Mouse (Mus musculus): ENCODE measurements around the gene Ddx6.
"Not testable (repeated sequence)": the region's sequence is repeated elsewhere in the genome, so short reads cannot be mapped to it uniquely, and the experiment has no call there.

The Ddx6 gene

DNA sequence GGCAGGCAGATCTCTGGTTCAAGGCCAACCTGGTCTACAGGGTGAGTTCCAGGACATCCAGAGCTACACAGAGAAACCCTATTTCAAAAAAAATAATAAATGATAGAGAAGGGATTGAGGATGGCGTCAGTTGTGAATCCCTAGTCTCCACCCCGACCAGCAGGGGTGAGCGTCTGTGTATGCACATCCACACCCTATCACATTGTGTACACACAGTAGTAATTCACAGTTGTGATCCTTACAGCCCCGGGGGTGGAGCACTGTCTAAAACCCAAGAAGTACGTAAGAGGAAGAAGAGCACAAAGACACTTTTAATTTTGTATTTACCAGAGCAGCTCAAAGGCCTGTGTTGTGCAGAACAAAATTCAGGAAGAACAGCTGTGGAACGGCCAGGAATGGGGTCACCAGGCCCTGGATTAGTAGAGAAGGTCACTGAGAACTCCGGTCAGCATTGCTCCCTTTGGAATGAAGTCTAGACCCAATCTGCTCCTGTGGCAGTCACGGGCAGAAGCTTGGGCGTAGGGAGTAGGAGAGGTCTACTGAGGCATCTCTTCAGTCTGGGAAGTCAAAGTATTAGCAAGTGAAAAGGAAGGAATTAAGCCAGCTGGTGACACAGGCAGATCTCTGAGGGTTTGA lies 9.7 kb upstream of the Ddx6 start:
- DNase-seq (ENCODE audit: low spot score), result no peak

DNA sequence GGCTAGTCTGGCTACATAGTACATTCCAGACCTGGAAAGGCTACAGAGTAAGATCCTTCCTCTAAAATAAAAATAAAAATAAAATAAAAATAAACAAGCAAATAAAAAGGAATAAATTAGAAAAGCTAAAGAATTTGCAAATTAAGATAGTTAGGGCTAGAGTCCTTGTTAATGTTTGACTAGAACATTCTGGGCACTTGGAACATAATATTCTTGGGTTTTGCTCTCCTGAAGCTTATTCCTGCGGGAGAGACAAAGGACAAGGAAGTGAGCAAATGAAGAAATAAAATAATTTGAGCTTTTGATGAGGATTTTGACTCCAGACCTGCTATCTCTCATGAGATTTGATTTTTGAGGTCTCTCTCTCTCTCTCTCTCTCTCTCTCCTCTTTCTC lies 9.2 kb upstream of the Ddx6 start:
- no peak for DNase-seq (ENCODE audit: low spot score)

GRCm38 (mm10) chr9:44597742-44598141 lies 7.0 kb upstream of the Ddx6 start:
- DNase-seq (ENCODE audit: low spot score), result no peak

DNA sequence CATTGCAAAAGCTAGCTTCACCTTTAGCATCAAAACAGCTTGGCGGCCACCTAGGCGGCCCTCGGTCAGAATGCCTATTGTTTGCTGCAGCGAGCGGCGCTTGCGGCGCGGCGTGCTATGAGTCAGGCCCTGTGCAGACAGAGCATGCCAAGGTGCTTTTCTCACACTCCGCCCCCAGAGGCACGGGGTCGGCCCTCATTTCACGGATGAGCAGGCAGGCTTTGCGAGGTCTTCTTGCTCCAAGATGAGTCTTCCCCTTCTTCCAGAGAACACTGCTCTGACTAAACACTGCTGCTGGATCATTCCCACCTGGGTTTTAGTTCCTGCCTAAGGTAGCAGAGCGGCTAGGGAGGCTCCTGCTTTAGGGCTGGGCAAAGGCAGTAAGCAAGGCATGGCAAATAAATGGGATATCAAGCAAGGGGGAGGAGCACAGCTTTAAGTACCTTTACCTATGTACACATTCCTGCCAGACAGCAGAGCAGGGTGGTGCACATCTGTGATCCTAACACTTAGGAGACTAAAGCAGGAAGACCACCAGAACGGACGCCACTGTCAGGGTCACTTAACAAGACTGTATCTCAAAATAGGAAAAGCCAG lies 5.7 kb upstream of the Ddx6 start:
- no peak for DNase-seq (ENCODE audit: low spot score)

DNA sequence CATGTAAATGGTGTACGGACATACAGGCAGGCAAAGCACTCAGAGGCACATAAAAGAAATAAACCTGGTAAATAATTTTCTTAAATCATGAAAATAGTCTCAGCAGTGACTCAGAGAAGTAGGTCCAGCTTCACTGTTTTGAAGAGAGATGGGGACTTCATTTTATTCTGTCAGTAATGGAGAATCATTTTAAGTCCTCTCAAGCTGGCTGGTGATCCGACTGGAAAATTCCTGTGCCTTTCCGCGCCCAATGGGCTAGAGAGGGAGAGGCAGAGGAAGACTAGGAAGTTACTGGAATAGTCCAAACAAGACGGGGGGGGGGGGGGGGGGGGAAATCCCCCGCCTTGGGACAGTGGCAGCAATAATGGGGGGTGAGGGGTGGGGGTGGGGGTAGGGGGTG lies 5.1 kb upstream of the Ddx6 start:
- no peak for DNase-seq (ENCODE audit: low spot score)

- DNase-seq (ENCODE audit: low spot score), result no peak
These were observed 3.9 kb upstream of the Ddx6 start for GRCm38 (mm10) chr9:44600801-44601200.

DNA sequence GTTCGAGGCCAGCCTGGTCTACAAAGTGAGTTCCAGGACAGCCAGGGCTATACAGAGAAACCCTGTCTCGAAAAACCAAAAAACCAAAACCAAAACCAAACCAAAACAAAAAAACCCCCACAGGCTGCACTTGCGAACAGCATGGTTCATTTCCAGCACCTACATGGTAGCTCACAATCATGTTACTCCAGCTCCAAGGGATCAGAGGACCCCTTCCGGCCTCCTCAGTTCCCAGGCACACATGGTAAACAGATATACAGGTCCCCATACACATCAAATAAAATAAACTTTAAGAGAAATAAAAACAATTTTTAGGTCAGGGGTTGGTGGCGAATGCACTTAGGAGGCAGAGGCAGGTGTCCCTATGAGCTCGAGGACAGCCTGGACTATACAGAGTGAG lies 1.9 kb upstream of the Ddx6 start:
- DNase-seq (ENCODE audit: low spot score), result no peak

- DNase-seq (ENCODE audit: low spot score), result peak; percentile 52
These were observed 1.0 kb upstream of the Ddx6 start for GRCm38 (mm10) chr9:44603454-44604289.

- DNase-seq (ENCODE audit: low spot score), result peak; percentile 74
These were observed 358 bp upstream of the Ddx6 start for GRCm38 (mm10) chr9:44604290-44604778.

DNA sequence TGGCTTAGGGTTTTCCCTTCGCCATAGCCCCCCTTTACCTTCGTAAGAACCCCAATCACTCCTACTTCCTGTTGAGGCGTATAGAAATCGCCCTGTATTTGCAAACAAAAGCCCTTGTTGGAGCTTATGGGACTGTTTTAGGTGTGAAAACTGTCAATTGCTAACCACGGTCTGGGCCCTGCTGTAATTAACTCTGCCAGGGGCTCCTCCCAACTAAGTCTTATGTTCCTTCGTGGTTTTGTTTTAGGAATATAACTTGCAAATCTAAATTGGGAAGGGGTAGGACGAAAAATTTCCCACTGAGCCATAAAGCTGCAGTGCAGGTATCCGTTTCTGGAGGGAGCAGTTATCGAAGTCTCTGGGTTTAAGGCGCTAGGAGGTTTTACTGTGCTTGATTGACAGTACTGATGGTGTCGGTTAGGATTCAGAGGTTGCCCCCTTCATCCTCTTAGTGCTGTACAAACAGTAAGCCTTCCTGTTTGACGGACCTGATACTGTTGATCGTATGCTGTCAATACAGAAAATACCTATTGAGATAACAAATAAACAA lies 999 bp downstream of the Ddx6 start:
- no peak for DNase-seq (ENCODE audit: low spot score)

GRCm38 (mm10) chr9:44606646-44607045 lies 2.0 kb downstream of the Ddx6 start:
- DNase-seq (ENCODE audit: low spot score), result no peak

DNA sequence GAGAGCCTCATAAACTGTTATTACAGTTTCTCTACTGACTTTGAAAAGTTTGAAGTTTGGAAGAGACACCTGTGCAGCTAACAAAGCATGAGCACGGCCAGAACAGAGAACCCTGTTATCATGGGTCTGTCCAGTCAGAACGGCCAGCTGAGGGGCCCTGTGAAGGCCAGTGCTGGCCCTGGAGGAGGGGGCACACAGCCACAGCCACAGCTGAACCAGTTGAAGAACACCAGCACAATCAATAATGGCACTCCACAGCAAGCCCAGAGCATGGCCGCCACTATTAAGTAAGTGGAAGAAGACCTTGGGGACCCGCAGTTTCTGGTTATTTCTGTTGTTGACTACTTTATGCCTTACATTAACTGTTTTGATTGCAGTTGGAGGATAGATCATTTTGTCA lies 2.6 kb downstream of the Ddx6 start:
- DNase-seq (ENCODE audit: low spot score), result no peak

DNA sequence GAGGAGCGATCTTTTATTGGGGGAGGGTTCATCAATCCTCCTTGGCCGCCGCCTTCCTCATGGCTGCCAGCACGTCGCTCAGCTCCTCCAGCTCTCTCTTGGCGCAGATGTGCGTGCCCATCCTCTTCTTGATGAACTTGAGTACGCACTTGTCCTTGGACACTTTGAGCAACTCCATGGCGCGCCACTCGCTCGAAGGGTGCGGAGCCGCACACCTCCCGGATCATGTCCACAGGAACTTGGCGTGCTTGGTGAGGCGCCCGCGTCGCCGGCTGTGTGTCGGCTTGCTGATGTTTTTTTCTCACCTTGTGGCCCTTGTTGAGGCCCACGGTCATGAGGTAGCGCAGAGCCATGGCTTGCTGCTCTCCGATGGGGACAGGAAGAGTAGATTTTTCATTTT lies 5.7 kb downstream of the Ddx6 start:
- DNase-seq (ENCODE audit: low spot score), result no peak

DNA sequence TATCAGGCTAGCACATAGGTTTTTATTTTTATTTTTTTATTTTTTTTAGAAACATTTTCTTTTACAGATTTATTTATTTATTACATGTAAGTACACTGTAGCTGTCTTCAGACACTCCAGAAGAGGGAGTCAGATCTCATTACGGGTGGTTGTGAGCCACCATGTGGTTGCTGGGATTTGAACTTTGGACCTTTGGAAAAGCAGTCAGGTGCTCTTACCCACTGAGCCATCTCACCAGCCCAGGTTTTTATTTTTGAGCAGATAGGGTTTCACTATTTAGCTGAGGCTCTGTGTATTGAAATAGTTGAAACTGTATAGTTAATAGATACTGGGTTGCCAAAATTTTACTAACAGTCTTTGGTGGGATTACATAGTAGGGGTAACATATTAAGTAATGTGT lies 8.4 kb downstream of the Ddx6 start:
- not testable (repeated sequence) for DNase-seq (ENCODE audit: low spot score)

- DNase-seq (ENCODE audit: low spot score), result no peak
These were observed 16.4 kb downstream of the Ddx6 start for GRCm38 (mm10) chr9:44621114-44621513.

DNA sequence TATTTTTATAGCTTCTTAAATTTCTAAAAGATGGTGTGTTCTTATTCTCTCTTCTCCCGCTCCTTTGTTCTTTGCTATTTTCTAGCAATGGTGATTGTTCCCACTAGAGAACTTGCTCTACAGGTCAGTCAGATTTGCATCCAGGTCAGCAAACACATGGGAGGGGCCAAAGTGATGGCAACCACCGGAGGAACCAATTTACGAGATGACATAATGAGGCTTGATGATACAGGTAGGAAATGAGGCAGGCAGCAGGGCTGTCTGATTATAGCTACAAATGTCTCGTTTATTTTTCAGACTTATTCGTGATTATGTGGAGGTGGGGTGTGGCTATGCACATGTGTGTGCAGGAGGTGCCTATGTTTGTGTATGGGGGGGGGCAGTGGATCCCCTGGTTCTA lies 19.7 kb downstream of the Ddx6 start:
- DNase-seq (ENCODE audit: low spot score), result no peak

DNA sequence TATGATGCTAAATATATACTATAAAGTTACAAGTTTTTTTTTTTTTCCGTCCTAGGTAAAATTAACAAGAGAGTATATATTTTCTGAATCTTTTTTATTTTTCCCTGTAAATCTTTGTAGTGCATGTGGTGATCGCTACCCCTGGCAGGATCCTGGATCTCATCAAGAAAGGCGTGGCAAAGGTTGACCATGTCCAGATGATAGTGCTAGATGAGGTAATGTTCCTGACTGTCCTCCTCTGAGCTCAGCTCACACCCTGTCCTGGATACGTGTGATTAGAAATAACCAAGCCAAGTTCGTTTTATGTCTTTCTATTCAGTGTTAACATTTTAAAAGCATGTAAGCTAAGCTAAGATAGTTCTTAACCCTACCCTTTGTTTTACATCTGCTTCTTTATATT lies 21.6 kb downstream of the Ddx6 start:
- DNase-seq (ENCODE audit: low spot score), result no peak

DNA sequence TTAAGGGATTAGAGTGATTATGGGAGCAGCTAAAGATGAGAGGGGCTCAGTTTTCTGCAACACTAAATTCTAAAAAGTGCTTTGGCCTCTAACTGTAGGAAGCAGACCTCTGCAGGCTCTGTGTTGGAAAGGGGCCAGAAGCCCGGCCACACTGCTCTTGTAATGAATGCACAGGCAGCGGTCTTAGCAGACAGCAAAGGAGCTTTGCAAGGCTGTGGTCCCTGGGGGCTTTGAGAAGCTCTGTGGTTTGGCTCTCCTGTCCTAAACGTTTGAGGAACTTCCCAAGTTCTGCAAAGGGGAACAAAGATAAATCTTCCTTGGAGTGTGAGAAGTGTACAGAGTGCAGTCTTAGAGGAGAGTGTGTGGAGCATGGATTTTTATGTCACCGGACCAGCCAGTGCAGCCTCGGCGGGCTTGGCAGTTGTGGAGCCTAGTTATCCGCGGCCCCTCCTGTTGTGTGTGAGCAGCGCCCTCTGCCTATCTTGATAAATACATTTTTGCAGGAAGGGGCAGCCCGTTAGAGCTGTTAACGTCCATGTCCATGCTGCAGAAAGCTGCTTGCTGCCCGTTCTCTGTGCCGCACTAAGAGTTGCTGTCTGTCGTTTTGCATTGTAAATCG lies 33.0 kb downstream of the Ddx6 start:
- no peak for DNase-seq (ENCODE audit: low spot score)

DNA sequence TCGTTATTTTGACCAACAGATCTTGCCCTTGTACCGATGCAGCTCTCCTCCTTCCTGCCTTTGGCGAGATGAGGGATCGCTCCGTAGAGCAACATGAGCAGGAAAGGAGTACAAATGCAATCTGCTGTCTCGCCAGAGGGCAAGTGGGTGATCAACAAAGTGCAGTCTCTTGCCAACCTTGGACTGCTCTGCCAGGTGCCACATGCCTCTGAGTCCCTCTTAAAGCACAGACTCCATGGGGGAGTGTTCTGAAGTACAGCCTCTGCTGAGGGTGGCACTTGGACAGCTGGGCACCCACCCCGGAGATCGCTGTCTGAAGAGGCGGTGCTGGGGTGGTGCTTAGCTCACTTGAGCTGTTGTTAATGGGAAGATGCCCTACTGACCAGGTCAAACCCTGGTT lies 34.0 kb downstream of the Ddx6 start:
- not testable (repeated sequence) for DNase-seq (ENCODE audit: low spot score)

DNA sequence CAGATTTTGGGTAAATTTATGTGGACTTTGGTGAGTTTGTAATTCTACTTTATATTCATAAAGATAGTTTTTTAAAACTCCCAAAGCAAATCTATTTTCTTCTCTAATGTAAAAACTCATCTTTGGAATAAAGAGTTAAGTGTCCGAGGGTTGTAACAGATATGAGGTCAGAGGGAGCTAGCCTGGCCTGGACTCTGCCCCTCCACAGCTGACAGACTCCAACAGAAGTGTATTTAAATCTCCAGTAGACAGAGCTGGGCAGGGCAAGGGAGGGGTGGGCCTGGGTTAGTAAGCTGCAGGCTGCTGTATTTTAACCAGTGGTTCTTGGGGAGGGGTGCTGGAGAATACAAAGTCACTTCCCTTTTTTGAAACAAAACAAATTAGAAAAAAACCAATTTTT lies 35.3 kb downstream of the Ddx6 start:
- not testable (repeated sequence) for DNase-seq (ENCODE audit: low spot score)

- no peak for DNase-seq (ENCODE audit: low spot score)
These were observed 36.1 kb downstream of the Ddx6 start for GRCm38 (mm10) chr9:44640646-44641357.

GRCm38 (mm10) chr9:44641616-44642015 lies 36.9 kb downstream of the Ddx6 start:
- no peak for DNase-seq (ENCODE audit: low spot score)

All from left cerebral cortex, adult 11 months (tissue).